Mouse (Mus musculus) bone marrow, adult 2 months (tissue): Measurements from ENCODE around the gene Mast3.

Source experiments
- CTCF ChIP-seq: fragments of 200-500 bp; IDR thresholded peaks from 2 replicates; pipeline ENCODE4 v1.5.1; 2011; ENCODE audit warnings: low read length, control low read depth; ENCODE audit not compliant: control insufficient read depth, insufficient read depth
- POLR2A ChIP-seq: fragments of 200-500 bp; IDR thresholded peaks from 2 replicates; pipeline ENCODE4 v1.6.1; 2011; ENCODE audit warnings: low read depth, mild to moderate bottlenecking, control low read depth, low read length, borderline replicate concordance; ENCODE audit not compliant: control insufficient read depth

GRCm38 (mm10) chr8:70730956-70731355 lies 73.9 kb downstream of the Mast3 start:
- TF ChIP-seq CTCF (0 out of 2 replicates have a peak, but pooled peaks have one; percentile 10), POLR2A (no peak)
